Mouse (Mus musculus): Measurements from ENCODE around the gene Prr14. TPM values are rescaled to one million over a fixed set of nuclear protein-coding genes. Genes with fewer than 3 reads are reported as not detected.
"Not testable (repeated sequence)": the region's sequence is repeated elsewhere in the genome, so short reads cannot be mapped to it uniquely, and the experiment has no call there.

The Prr14 gene
- 44.7 and 48.5 TPM in 2 replicates for polyA plus RNA-seq (2014; fragmentation: Nextera tagmentation; extraction: Ambion mirVana)

DNA sequence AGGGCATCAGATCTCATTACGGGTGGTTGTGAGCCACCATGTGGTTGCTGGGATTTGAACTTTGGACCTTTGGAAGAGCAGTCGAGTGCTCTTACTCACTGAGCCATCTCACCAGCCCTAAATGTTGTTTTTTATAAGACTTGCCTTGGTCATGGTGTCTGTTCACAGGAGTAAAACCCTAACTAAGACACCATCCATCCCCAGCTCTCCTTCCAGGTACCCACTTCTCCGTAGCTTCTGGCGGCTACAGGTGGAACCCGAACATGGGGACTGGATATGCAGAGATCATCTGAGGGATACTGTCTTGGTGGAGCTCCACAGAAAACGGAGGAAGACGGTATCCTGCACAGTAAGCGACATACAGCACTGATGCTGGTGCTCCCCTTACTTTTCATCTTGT, at the start of gene Prr14:
Prr14 (plus strand) TSS at position 301 of the 400 bp plus-strand sequence.
- ATAC-seq: not testable (repeated sequence)

DNA sequence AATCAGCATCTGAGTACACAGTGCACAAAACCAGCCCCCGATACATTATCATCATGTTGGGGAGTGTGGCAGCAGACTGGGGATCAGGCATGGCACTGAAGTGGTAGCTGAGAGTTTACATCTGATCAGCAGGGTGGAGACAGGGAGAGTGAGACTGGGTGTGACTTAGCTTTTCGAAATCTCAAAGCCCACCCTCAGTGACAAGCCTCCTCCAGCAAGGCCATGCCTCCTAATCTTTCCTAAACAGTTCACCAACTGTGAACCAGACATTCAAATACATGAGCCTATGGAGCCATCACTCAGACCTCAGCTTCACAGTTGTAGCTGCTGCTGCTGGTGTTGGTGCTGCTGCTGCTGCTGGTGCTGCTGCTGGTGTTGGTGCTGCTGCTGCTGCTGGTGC, 48.0 kb upstream of the Prr14 start:
- H3K9me3 ChIP-seq (replicated peaks; ENCODE audit: control insufficient read depth, low read length): no peaks in the 10 kb centered on the region
- H3K27ac ChIP-seq (ENCODE audit: low read depth, low read length): no peak overlapping the region
- no peak overlapping the region for H3K4me3 ChIP-seq (ENCODE audit: low read depth, low read length)
- DNase-seq (ENCODE audit: low spot score) (no peak), ATAC-seq (no peak)
- H3K36me3 ChIP-seq (ENCODE audit: control insufficient read depth, insufficient read depth, low read length): no peaks in the 10 kb centered on the region
- no peaks in the 10 kb centered on the region for H3K4me1 ChIP-seq (ENCODE audit: control insufficient read depth, insufficient read depth, low read length)
- 88% methylated on average over 2 of the region's 2 CpGs for WGBS
- H3K9ac ChIP-seq (ENCODE audit: low read length): no peak overlapping the region
- H3K4me2 ChIP-seq (ENCODE audit: low read length): no peak overlapping the region
- H3K27me3 ChIP-seq (replicated peaks; ENCODE audit: control insufficient read depth, insufficient read depth, low read length): 0 out of 2 replicates have a peak, but pooled peaks cover 2% of the 10 kb centered on the region

More for the DNA sequence above, at the start of gene Prr14:
- not testable (repeated sequence) for H3K4me1 ChIP-seq (ENCODE audit: control insufficient read depth, insufficient read depth, low read length); H3K4me2 ChIP-seq (ENCODE audit: low read length); H3K27me3 ChIP-seq (replicated peaks; ENCODE audit: control insufficient read depth, insufficient read depth, low read length); H3K4me3 ChIP-seq (ENCODE audit: low read depth, low read length); H3K9me3 ChIP-seq (replicated peaks; ENCODE audit: control insufficient read depth, low read length); DNase-seq (ENCODE audit: low spot score); H3K9ac ChIP-seq (ENCODE audit: low read length); H3K27ac ChIP-seq (ENCODE audit: low read depth, low read length)
- 96% methylated on average over 8 of the region's 8 CpGs for WGBS
- H3K36me3 ChIP-seq (ENCODE audit: control insufficient read depth, insufficient read depth, low read length): peaks cover 47% of the 10 kb centered on the region

DNA sequence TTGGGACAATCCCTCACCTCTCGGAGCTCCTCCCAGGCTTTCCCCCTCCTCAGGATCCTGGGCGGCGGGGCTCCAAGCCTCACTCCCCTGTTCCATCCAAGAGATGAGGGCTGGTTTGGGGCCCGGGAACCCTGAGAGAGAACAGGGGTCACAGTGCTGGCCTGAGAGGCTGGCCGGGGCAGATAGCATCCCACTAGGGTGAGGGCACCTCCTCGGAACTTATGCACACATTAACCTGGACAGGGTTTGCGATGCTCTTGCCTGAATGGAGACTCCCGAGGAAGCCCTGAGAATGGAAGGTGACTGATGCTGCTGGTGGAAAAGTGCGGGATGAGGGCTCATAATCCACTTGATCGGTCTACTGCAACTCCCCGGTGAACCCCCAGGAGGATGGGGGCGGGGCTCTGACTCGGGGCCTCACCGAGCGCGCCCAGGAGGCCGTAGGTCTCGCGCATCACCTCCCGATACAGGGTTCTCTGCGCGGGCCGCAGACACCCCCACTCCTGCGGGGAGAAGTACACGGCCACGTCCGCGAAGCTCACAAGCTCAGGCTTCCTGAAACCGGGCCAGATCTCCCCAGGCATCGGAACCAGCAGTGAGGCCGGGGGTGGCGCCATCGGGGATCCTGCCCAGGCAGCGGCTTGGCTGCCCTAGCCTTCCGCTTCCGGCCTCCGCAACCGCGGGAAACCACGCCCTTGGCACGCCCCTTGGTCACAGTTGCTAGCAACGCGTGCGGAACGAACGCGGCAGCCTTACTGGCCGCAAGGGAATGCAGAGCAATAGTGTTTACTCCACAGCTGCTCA, 37.8 kb upstream of the Prr14 start, which contains the start of gene Zfp688:
Zfp688 (minus strand) TSS at position 681 of the 804 bp plus-strand sequence.
- no peaks in the 10 kb centered on the region for H3K9me3 ChIP-seq (replicated peaks; ENCODE audit: control insufficient read depth, low read length)
- peak; percentile 94 for DNase-seq (ENCODE audit: low spot score)
- 1% methylated on average over 44 of the region's 48 CpGs for WGBS
- peak within 1 kb of the TSS; percentile 58 for H3K27ac ChIP-seq (ENCODE audit: low read depth, low read length)
- H3K4me2 ChIP-seq (ENCODE audit: low read length): peak within 1 kb of the TSS; percentile 81
- peak; percentile 99 for ATAC-seq
- H3K9ac ChIP-seq (ENCODE audit: low read length): peak within 1 kb of the TSS; percentile 92
- H3K4me3 ChIP-seq (ENCODE audit: low read depth, low read length): peak within 1 kb of the TSS; percentile 75
- peaks cover 5% of the 10 kb centered on the region for H3K4me1 ChIP-seq (ENCODE audit: control insufficient read depth, insufficient read depth, low read length)
- H3K36me3 ChIP-seq (ENCODE audit: control insufficient read depth, insufficient read depth, low read length): peaks cover 18% of the 10 kb centered on the region
- 0 out of 2 replicates have a peak, but pooled peaks cover 4% of the 10 kb centered on the region for H3K27me3 ChIP-seq (replicated peaks; ENCODE audit: control insufficient read depth, insufficient read depth, low read length)

DNA sequence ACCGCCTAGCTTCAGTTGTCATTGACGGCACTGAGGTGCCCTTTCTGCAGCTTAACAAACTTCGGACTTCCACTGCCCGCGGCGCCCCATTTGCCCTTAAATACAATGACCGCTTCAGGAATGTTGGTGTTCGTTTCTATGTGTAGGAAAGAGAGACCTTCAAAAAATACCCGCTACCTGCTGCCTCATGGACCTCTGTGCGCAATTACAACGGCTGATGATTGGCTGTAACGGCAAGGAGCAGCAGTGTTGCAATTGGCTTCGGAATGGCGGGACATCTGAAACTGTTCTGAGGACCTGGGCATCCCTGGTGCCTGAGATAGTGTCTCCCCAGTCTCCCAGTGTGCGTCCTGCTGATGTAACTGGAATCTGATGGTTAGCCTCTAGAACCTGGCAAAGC, 37.2 kb upstream of the Prr14 start:
- H3K36me3 ChIP-seq (ENCODE audit: control insufficient read depth, insufficient read depth, low read length): peaks cover 18% of the 10 kb centered on the region
- peak; percentile 65 for DNase-seq (ENCODE audit: low spot score)

DNA sequence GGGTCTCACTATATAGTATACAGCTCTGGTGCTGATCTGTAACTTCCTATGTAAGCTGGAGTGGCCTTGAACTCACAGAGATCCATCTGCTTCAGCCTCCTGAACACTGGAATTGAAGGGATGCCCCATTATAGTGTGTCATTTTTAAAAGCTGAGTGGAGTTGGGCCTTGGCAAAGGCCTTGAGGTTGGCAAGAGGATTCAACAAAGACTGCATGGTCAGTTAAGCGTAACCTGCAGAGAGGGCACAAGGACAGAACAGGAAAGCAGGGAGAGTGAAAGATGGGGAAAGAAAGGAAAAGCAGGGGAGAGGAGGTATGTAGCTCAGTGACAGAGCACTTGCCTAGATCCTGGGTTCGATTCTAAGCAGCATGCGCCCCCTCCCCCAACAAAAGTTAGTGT, 34.1 kb upstream of the Prr14 start:
- Histone ChIP-seq H3K4me3 (ENCODE audit: low read depth, low read length) (no peak overlapping the region), H3K27me3 (replicated peaks; ENCODE audit: control insufficient read depth, insufficient read depth, low read length) (0 out of 2 replicates have a peak, but pooled peaks cover 4% of the 10 kb centered on the region), H3K9ac (ENCODE audit: low read length) (no peak overlapping the region), H3K9me3 (replicated peaks; ENCODE audit: control insufficient read depth, low read length) (no peaks in the 10 kb centered on the region), H3K4me2 (ENCODE audit: low read length) (no peak overlapping the region), H3K27ac (ENCODE audit: low read depth, low read length) (no peak overlapping the region), H3K4me1 (ENCODE audit: control insufficient read depth, insufficient read depth, low read length) (peaks cover 5% of the 10 kb centered on the region), H3K36me3 (ENCODE audit: control insufficient read depth, insufficient read depth, low read length) (no peaks in the 10 kb centered on the region)
- DNase-seq (ENCODE audit: low spot score) (no peak), ATAC-seq (no peak)
- WGBS: 89% methylated on average over 3 of the region's 3 CpGs

More for the DNA sequence above, 37.2 kb upstream of the Prr14 start:
- peak; percentile 78 for ATAC-seq
- Histone ChIP-seq H3K27ac (ENCODE audit: low read depth, low read length) (no peak overlapping the region), H3K9ac (ENCODE audit: low read length) (peak overlapping the region; percentile 92; the same call in 1 of the 2 replicates), H3K4me2 (ENCODE audit: low read length) (peak overlapping the region; percentile 81), H3K27me3 (replicated peaks; ENCODE audit: control insufficient read depth, insufficient read depth, low read length) (0 out of 2 replicates have a peak, but pooled peaks cover 4% of the 10 kb centered on the region), H3K4me1 (ENCODE audit: control insufficient read depth, insufficient read depth, low read length) (peaks cover 5% of the 10 kb centered on the region), H3K4me3 (ENCODE audit: low read depth, low read length) (peak overlapping the region; percentile 75), H3K9me3 (replicated peaks; ENCODE audit: control insufficient read depth, low read length) (no peaks in the 10 kb centered on the region)
- under 1% methylated on average over 15 of the region's 15 CpGs for WGBS

DNA sequence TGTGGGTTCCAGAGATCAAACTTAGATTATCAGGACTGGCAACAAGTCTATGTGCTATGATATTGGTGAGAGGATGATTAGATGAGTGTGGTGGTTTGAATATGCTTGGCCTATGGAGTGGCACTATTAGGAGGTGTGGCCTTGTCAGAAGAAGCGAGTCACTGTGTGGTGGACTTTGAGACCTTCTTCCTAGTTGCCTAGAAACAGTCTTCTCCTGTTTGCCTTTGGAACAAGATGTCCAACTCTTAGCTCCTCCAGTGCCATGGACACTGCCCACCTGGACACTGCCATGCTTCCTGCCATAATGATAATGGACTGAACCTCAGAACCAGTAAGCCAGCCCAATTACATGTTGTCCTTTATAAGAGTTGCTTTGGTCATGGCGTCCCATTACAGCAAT, 33.5 kb upstream of the Prr14 start:
- H3K27me3 ChIP-seq (replicated peaks; ENCODE audit: control insufficient read depth, insufficient read depth, low read length): 0 out of 2 replicates have a peak, but pooled peaks cover 4% of the 10 kb centered on the region
- H3K9ac ChIP-seq (ENCODE audit: low read length): no peak overlapping the region
- H3K4me1 ChIP-seq (ENCODE audit: control insufficient read depth, insufficient read depth, low read length): peaks cover 3% of the 10 kb centered on the region
- H3K9me3 ChIP-seq (replicated peaks; ENCODE audit: control insufficient read depth, low read length): no peaks in the 10 kb centered on the region
- no peak overlapping the region for H3K4me3 ChIP-seq (ENCODE audit: low read depth, low read length)
- ATAC-seq (no peak), DNase-seq (ENCODE audit: low spot score) (no peak)
- no peak overlapping the region for H3K4me2 ChIP-seq (ENCODE audit: low read length)
- 83% methylated on average over 2 of the region's 2 CpGs for WGBS
- no peaks in the 10 kb centered on the region for H3K36me3 ChIP-seq (ENCODE audit: control insufficient read depth, insufficient read depth, low read length)
- no peak overlapping the region for H3K27ac ChIP-seq (ENCODE audit: low read depth, low read length)

DNA sequence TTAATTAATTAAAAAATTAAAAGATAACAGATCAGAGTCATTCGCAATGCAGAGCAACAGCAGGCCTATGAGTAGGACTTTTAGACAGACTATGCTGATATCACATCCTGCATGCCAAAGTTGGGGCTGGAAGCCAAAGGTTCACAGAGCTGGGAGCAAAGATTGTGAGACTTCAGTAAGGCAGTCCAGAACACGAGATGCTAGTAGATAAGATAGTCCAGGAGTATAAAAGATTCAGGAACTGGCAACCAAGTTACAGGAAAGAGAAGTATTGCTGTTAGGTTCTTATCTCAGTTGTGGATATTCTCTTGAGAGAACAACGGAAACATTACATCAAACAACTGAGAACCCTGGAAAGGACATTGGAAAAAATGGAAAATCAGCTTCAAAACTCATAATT, 33.1 kb upstream of the Prr14 start:
- 71% methylated on average over 3 of the region's 3 CpGs for WGBS
- H3K36me3 ChIP-seq (ENCODE audit: control insufficient read depth, insufficient read depth, low read length): no peaks in the 10 kb centered on the region
- DNase-seq (ENCODE audit: low spot score) (no peak), ATAC-seq (no peak)
- 0 out of 2 replicates have a peak, but pooled peaks cover 4% of the 10 kb centered on the region for H3K27me3 ChIP-seq (replicated peaks; ENCODE audit: control insufficient read depth, insufficient read depth, low read length)
- H3K4me1 ChIP-seq (ENCODE audit: control insufficient read depth, insufficient read depth, low read length): no peaks in the 10 kb centered on the region
- H3K4me3 ChIP-seq (ENCODE audit: low read depth, low read length): no peak overlapping the region
- H3K9ac ChIP-seq (ENCODE audit: low read length): no peak overlapping the region
- no peak overlapping the region for H3K4me2 ChIP-seq (ENCODE audit: low read length)
- H3K9me3 ChIP-seq (replicated peaks; ENCODE audit: control insufficient read depth, low read length): no peaks in the 10 kb centered on the region
- no peak overlapping the region for H3K27ac ChIP-seq (ENCODE audit: low read depth, low read length)

DNA sequence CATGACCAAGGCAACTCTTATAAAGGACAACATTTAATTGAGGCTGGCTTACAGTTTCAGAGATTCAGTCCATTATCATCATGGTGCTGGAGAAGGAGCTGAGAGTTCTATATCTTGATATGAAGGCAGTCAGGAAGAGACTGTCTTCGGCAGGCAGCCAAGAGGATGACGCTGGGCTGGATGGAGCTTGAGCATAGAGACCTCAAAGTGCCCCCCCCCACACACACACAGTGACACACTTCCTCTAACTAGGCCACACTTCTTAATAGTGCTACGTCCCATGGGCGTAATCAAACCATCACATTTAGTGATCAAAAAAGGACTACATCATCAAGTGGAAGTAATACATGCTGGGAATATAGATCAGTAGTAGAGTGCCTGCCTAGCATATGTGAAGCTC, 24.2 kb upstream of the Prr14 start:
- no peak overlapping the region for H3K4me3 ChIP-seq (ENCODE audit: low read depth, low read length)
- no peak overlapping the region for H3K27ac ChIP-seq (ENCODE audit: low read depth, low read length)
- DNase-seq (ENCODE audit: low spot score): no peak
- peaks cover 5% of the 10 kb centered on the region; the same call in 1 of the 2 replicates for H3K27me3 ChIP-seq (replicated peaks; ENCODE audit: control insufficient read depth, insufficient read depth, low read length)
- ATAC-seq: no peak
- 0 out of 2 replicates have a peak, but pooled peaks cover 2% of the 10 kb centered on the region for H3K9me3 ChIP-seq (replicated peaks; ENCODE audit: control insufficient read depth, low read length)
- no peaks in the 10 kb centered on the region for H3K36me3 ChIP-seq (ENCODE audit: control insufficient read depth, insufficient read depth, low read length)
- no peaks in the 10 kb centered on the region for H3K4me1 ChIP-seq (ENCODE audit: control insufficient read depth, insufficient read depth, low read length)
- no peak overlapping the region for H3K4me2 ChIP-seq (ENCODE audit: low read length)
- H3K9ac ChIP-seq (ENCODE audit: low read length): no peak overlapping the region
- 95% methylated on average over 4 of the region's 4 CpGs for WGBS

DNA sequence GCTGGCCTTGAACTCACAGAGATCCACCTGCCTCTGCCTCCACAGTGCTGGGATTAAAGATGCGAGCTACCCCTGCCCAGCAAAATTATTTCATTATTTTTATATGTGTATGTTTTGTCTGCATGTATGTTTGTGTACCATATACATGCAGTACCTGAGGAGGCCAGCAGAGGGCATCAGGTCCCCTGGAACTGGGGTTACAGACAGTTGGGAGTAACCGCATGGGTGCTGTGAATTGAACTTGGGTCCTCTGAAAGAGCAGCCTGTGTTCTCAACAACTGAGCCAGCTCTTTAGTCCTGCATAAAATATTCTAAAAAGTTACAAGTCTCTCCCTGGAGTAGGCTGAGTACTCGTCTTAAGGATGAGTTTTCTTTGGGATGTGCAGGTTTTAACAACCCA, 21.7 kb upstream of the Prr14 start:
- no peak for DNase-seq (ENCODE audit: low spot score)
- Histone ChIP-seq H3K36me3 (ENCODE audit: control insufficient read depth, insufficient read depth, low read length) (peaks cover 14% of the 10 kb centered on the region), H3K4me1 (ENCODE audit: control insufficient read depth, insufficient read depth, low read length) (no peaks in the 10 kb centered on the region), H3K9ac (ENCODE audit: low read length) (no peak overlapping the region), H3K4me2 (ENCODE audit: low read length) (no peak overlapping the region), H3K9me3 (replicated peaks; ENCODE audit: control insufficient read depth, low read length) (0 out of 2 replicates have a peak, but pooled peaks cover 2% of the 10 kb centered on the region), H3K27me3 (replicated peaks; ENCODE audit: control insufficient read depth, insufficient read depth, low read length) (0 out of 2 replicates have a peak, but pooled peaks cover 2% of the 10 kb centered on the region), H3K4me3 (ENCODE audit: low read depth, low read length) (no peak overlapping the region), H3K27ac (ENCODE audit: low read depth, low read length) (no peak overlapping the region)
- WGBS: 91% methylated on average over 3 of the region's 3 CpGs
- no peak for ATAC-seq
